Mouse (Mus musculus) thymus, adult 2 months (tissue): ENCODE results near the gene Abcc4.

Experiments
- CTCF ChIP-seq: fragments of 200-500 bp; IDR thresholded peaks from 2 replicates; pipeline ENCODE4 v1.5.1; 2012; ENCODE audit warnings: mild to moderate bottlenecking, control low read depth, low read length, moderate library complexity, borderline replicate concordance; ENCODE audit not compliant: control insufficient read depth, poor library complexity, insufficient read depth; ENCODE audit errors: extremely low read depth
- POLR2A ChIP-seq: fragments of 200-500 bp; IDR thresholded peaks from 2 replicates; pipeline ENCODE4 v1.6.1; 2012; ENCODE audit warnings: mild to moderate bottlenecking, low read length, control low read depth, moderate library complexity; ENCODE audit not compliant: control insufficient read depth, poor library complexity, insufficient read depth; ENCODE audit errors: extremely low read depth

GRCm38 (mm10) chr14:118464401-118464800, 241.6 kb downstream of the Abcc4 start:
- TF ChIP-seq CTCF (no peak), POLR2A (no peak)
